Mouse (Mus musculus): Measurements from ENCODE around the gene Ttc21a.
A peak's percentile ranks its signal among the peaks of the same experiment; 100 is the strongest.

The Ttc21a gene

DNA sequence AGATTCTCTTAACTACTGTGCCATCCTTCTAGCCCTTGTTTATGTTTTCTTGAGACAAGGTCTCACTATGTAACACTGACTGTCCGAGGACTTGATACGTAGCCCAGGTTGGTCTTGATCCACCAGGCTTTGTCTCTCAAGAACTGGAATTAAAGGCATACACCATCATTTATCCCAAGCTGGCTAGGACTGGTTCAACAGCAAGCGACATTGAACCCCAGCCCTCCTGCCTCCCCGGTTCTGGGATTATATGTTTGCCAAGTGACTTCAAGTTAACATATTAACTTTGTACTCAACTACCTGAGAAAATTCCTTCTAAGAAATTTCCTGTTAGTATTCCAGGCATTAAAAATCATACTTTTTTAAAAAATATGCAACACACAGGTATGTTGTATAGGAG lies 37.9 kb downstream of the Ttc21a start:
- DNase-seq (ENCODE audit: low spot score) = no peak

DNA sequence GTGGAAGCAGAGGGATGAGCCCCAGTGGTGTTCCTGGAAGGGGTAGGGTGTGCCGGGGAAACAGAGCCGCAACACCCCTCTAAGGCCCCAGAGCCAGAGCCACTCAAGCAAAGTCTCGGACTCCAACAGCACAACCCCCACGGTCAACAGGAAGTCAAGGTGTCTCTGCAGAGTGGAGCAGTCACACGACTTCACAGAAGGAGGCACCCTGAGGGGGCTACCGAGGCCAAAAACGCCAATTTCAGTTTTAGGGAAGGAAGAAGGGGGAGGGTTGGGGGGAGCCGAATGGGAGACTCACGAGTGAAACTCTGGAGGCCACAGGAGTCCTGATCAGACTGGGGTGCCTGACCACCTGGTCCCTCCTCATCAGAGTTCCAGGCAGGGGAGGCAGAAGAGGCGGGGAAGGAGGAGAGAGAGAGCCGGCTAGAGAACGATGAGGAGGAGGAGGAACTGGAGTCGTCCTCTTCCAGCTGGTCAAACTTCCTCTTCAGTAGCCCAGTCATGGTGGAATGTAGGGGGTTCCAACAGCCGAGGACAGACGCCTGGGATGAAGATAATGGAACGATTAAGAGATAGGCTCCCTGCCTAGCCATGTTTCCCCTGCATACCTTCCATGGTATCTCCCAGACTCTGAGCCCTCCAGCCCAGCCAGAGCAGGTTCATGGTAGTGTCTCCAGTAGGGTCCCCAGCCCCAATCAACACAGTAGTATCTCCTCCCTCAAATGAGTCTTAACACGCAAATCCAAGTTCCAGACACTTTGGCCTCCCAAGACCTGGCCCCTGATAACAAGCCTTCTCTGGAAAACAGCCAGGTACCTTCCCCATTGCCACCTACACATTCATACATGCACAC lies 39.5 kb downstream of the Ttc21a start:
- DNase-seq (ENCODE audit: low spot score) = peak; percentile 40

DNA sequence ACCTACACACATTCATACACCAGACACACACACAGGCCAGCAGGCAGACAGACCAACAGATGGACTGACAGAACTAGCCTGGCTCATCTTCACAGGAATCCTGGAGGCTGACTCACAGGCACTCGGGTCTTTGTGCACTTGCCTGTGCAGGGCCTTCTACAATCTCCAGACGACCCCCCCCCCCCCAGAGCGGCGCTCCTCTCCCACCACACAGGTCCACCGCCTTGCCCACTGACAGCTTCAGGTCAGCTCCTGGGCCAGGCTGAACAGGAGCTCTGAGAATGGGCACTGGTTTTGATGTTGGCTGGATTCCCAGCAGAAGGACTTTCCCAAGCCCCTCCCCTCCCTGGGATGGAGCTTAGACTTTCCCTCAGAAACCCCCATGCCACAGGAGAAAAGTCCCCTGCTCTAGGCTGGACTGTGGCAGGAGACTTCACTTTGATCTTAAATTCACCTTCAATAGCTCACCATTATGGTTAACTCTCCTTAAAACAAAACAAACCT lies 40.2 kb downstream of the Ttc21a start:
- DNase-seq (ENCODE audit: low spot score) = peak; percentile 43

DNA sequence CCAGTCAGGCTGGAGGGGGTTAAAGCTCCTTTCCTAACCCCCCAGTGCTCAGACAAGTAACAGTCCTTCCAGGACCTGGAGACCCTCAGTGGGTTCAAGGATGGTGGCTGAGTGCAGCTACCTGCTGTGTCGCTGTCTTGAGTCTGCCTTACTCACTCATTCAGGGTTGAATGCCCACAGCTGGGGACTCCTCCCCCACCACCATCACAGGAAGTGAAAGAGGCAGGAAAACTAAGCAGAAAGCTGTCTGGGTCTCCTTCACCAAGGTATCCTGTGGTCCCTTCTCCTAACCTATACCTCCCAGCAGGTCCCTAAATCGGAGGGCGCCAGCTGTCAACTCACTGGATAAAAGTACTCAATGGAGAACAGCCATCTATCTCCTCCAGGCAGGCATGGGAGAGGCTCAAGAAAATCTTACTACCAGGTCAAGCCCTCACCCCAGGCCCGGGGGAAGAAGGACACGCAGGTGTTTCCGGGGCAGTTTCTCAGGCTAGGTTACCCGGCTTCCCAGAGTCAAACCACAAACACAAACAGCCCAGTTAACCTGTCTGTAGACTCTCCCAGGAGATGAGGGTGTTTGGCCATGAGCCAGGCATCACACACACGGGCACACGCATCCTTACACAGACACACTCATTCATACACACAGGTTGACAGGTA lies 40.9 kb downstream of the Ttc21a start:
- peak; percentile 50 for DNase-seq (ENCODE audit: low spot score)

DNA sequence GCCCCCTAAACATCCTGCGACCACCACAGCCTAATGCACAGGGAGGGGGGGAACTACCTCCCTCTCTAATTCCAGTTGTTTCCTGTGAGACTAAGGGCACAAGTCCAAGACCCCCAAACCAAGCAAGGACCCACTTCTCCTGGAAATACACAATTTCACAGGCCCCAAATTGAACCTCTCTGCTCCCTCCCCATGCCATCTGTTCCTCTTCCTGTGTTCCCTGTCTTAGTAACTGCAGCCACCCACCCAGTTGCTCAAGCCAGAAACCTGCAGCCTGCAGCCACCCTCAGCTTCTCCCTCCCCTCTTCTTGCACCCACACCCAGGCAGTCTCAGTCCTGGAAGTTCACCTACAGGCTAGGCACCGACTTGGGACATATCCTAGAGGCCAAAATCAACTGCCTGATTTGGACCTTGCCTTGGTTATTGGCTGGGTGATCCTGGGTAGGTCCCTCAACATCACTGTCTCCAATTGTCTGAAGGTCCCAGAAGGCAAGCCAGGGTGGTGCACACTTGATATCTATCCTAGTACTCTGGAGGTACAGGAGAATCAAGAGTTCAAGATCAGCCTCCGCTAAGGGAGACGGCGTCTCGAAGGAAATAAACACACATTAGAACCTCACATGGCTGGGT lies 41.5 kb downstream of the Ttc21a start:
- no peak for DNase-seq (ENCODE audit: low spot score)

DNA sequence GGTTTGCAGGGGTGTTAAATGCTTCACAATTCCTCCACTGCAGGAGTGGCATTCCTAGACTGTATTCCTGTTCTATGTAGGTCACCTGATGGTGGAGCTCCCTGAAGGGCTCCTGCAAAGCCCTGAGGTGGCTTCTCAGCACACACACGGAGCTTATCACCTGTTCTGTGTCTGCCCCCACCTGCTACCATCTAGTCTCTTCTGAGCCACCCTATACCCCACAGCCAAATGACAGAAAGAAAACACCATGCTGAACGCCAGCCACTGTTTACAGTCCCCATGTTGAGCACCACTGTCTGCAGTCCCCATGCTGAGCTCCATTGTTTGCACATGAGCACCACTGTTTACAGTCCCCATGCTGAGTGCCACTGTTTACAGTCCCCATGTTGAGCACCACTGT lies 42.3 kb downstream of the Ttc21a start:
- DNase-seq (ENCODE audit: low spot score) = no peak

DNA sequence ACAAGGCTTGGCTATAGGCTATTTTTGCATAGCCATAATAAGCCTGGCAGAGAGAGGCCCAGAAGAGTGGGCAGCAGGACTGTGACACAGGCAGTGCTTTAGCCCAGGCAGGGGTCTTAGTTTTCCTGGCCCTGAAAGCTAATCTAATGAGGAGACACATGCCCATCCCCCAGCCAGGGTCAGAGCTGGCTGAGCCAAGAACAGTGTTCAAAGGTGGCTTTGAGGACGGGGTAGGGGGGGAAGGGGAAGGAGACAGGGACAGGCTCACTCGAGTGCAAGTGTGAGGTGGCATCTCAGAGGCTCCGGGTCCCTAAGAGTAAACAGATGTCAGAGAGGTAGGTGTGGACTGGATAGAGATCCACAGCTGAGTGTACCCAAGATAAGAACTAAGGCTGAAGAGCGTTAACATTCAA lies 43.4 kb downstream of the Ttc21a start:
- DNase-seq (ENCODE audit: low spot score) = no peak

DNA sequence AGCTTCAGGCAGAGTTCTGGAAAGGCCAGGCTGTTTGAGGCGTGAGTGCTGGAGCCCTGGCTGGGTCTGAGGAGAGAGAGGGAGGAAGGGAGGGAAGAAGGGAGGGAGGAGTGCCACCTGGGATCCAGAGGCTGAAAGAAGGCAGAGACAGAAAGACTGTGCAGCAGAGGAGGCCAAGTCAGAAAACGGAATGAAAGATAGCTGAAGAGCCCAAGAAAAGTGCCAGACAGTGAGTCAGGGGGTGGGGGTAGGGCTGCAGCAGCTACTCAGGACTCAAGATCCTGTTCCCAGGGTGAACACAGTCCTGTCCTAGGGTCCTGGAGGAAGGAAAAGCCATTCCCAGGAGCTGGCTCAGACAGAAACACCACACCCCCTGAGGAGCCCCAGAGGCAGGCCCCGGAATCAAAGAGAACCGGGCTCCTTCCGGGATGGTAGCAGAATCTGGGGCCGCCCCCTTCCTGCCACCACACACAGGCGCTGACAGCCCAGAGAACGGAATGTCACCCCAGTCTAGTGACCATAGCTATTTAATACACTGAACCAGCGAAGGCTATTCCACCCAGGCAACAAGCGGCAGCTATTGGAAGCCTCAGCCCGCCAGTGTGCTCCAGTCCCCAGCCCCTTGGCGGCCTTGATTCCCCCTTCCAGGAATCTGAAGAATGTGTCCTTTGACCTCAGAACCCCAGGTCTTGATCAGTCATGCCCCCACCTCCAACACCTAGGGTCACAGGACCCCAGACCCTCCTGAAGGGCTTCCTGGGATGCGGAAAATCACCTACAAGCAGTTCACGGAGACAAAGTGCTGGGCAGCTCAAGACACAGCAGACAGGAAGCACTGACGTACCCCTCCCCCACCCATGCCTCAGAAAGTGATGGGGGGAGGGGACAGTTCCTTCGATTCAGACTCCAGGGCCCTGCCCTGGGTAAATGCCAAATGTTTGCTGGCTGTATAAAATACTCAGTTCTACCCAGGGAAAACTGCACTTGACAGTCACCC lies 44.1 kb downstream of the Ttc21a start:
- DNase-seq (ENCODE audit: low spot score) = peak; percentile 71

DNA sequence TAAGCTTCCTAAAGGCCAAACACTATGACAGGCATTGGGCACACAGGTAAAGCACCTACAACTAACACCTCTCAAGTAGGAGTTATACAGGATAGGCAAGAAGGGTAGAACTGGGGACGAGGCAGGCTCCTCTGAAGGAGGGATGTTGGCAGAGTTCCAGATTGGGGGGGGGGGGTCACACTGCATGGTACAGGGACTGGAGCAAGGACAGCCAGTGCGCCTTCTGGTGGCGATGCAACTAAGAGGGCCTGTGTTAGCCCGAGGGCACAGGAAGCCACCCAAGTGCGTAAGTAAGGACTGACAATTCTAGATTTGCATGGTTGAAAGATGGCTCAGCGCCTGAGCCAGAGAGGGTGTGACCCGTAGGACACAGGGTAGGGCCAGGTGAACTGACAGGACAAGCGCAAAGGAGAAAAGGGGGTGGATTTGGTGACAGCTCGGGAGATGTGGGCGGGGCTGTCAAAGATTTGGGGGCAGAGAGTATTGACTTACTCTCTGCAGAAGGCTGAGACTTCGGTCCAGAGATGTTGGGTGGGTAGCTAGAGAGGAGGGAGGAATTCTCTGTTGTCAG lies 44.9 kb downstream of the Ttc21a start:
- DNase-seq (ENCODE audit: low spot score) = peak; percentile 73

DNA sequence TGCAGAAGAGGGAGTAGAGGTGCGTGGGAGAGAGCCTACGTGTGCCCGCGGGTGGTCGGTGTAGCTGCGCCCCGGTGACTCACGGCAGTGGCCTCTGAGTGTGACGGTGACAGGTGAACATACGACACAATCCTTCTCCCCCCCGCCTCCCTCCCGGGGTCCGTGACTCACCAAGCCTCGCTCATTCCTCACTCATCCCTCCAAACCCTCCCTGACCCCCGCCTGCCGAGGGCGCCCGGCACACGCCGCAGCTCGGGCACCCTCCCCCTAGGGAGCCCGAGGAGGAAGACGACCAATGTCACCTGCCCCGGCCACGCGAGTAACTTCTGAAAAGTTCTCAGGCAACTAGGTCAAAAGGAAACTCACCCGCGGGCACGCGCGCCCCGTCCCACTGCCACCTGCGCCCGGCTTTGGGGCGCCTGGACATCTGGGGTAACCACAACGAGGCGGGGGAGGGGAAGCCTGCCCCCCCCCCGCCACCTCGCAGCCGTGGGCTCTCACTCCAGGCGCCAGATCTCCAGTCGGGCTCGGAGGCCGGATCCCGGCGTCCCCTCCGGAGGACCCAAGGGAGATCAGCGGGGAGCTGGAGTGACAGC lies 45.6 kb downstream of the Ttc21a start:
- peak; percentile 66 for DNase-seq (ENCODE audit: low spot score)

DNA sequence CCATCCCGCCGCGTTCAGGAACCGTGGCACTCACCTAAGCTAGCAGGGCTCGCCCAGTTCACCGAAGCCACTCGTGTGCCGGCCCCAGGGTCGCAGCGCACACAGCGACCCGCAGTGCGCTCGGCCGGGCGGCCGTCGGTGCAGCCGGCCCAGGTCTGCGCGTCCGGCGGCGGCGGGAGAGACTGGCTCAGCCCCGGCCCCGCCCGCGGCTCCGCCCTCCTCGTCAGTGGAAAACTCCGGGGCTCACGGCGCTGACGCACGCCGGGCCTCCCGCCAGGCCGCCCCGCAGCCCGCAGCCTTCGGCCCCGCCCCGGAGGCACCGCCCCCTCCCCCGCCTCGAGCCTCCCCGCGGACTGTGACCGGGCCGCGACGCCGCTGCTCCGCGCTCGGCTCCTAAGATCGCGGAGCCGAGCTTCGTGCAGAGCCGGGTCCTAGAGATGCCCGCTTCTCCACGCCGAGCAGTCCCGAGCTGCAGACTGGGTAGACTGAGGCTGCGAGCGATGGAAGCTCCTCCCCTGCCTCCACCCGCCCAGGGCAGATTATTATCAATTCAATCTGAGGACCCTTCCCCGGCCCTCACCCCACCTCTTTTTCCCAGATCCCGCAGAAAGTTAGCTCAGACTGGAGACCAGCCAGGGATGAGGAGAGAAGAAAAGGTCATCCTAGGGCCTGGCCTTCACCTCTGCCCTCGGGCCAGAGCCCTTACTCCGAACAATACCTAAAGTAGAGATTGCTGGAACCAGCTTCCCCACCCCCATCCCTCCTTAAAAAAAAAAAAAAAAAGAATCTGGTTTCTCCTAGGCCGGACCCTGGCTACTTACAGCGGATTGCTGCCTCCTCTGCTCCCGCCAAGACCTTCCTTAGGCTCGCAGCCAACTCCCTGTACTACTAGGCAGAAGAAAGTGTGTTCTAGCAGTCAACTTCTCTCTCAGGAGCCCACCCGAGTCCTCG lies 46.5 kb downstream of the Ttc21a start:
- peak; percentile 96 for DNase-seq (ENCODE audit: low spot score)

DNA sequence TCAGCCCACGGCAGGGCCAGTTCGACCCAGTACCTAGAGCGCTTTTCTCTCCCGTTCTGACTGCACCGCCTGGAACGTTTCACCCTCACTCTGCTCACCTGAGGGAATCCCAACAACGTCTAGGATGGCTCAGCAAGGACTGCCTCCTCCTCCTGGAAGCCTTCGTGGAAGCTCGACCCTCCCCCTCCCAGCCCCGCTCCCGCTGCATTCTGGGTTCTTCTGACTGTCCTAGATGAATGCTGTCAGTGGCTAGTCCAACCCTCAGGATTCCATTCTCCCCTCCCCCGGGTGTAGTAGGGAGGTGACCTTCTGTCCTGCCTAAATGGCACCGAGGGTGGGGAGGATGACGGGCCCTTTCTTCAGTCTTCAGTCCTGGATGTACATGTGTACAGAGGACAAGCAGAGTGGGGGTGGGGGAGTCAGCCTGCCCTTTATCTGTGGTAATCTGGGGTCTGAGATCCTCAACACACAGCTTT lies 47.2 kb downstream of the Ttc21a start, which contains the start of gene Csrnp1:
TSS of gene Csrnp1 (minus strand) at position 123 of the 476 bp plus-strand sequence.
- DNase-seq (ENCODE audit: low spot score) = no peak

DNA sequence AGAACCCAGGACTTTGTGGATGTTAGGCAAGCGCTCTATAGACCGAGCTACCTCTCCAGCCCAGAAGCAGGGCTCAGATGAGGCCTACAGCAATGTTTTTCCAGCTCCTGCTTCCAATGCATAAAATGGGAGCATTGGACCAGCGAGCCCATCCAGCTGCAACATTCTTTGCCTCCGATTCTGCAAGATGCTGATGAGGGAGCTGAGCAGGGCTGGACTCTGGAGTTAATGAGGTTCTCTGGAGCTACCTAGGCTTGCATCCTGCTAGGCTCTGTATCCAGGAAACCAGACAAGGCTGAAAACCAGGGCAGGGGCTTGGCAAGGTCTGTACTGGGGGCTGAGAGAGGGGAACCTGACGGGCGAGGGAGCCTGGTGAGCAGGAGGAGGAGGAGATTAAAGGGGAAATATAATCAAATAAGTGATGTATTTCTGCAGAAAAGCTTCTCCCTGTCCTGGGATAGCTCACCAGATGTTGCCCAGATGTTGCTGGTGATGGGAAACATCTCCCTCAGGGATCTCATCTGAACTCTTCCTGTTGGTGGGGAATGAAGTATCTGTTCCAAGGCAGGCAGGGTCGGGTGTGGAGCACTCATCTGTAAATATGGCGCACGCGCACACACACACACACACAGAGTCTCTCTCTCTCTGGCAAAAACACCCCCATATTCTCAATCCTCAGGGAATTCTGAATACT lies 48.6 kb downstream of the Ttc21a start:
- no peak for DNase-seq (ENCODE audit: low spot score)

DNA sequence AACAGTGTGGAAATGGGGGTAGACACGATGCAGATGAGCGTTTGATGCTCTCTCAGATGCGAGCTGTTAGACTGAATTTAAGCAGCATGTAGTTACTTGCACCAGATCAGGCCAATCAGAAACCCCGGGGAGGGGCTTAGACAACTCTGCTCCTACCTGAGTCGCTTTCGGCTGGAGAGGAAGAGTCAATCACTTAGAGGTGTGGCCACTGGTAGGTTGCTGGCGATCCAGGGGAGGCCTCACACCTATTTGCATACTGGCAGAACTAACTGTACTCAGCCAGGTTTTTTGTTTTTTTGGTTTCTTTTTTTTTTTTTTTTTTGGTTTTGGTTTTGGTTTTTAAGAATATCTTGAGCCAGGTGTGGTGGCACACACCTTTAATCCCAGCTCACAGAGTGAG lies 50.9 kb downstream of the Ttc21a start:
- no peak for DNase-seq (ENCODE audit: low spot score)

DNA sequence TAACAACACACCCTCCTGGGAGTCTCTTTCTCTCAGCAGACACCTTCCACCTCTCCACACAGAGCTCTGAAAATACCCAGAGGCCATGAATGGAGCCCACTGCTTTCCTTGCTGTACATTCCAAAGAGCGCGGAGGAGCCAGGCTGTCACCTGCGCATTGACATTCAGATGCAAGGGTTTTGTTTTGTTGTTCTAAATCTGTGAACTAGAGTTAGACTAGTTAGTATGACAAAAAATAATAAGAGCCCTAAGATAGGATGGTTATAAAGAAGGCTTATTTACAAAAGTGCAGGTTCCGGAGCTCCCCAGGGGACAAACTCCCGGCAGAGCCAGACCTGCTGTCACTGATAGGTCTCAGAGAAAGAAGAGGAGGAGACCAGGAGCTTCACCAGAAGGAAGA lies 53.9 kb downstream of the Ttc21a start:
- DNase-seq (ENCODE audit: low spot score) = no peak

DNA sequence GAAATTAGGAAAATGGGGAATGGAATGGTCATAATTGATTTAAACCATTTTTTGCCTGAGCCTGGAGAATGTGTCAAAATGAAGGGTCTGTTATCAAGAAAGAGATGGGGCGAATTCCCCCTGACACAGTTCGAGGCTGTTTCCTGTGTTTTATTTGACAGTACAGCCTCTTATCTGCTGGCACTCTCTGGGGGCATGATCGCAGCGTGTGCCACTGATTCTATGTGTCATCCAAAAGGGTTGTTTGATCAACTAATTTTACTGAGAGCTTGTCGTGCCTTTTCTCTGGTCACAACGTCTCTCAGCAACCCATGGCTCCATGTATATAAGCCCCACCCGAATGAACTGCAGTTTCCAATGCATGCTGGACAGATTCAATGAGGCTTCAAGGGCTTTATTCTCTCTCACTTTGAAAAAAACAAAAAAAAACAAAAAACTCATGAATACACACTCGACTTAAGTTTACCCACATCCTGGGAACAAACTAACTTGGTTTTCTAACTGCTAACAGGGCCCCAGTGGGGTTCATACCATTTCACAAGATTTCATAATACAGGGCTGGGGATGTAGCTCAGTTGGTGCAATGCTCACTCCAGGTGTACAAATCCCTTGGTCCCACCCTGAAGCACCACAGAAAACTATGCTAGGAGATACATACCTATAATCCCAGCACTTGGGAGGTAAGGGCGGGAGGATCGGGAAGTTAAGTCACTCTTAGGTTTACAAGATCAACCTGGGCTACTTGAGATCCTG lies 55.9 kb downstream of the Ttc21a start:
- no peak for DNase-seq (ENCODE audit: low spot score)

DNA sequence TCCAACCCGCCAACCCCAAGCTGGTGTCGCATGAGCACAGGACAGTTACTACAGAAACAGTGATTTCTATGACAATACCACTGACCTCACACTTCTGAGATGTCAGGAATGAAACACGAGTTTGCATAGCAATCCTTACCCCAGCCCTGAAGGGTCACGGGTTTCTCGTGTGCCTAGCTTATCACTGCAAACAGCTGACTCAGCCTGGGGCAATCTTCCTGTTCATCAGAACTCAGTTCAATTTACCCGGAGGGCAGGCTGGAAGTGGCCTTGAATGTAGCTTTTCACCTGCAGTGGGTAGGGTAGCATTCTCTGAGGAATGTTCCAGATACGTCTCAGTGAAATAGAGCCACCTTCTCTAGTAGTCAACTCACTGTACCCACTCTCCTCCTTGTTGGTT lies 56.8 kb downstream of the Ttc21a start:
- DNase-seq (ENCODE audit: low spot score) = no peak

DNA sequence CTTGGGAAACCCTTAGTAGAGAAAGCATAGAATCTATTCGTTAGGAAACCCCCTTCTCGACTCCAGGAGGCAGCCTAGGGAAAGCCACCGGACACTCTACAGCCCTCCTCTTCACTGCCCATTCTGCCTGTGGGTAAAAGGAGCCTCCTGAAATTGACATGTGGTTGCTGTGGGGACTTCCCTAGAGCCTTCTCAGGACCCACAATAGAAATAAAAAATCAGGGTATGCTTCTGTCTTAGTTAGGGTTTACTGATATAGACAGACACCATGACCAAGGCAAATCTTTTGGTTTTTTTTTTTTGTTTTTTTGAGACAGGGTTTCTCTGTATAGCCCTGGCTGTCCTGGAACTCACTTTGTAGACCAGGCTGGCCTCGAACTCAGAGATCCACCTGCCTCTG lies 58.7 kb downstream of the Ttc21a start:
- no peak for DNase-seq (ENCODE audit: low spot score)
